Mouse (Mus musculus) neural tube, postnatal 0 days (tissue): ENCODE data around the gene Prg2. TPM values are rescaled to one million over a fixed set of nuclear protein-coding genes. Genes with fewer than 3 reads are reported as not detected.

Experiments used
- polyA plus RNA-seq: library from polyadenylated mRNA; unstranded; fragments of >200 nt; fragmentation: Nextera tagmentation; extraction: Ambion mirVana; gene quantifications from 2 replicates; pipeline ENCODE4 v1.2.1, GENCODE M21; 2015

Prg2 gene
- not detected in 2 replicates for polyA plus RNA-seq

GRCm38 (mm10) chr2:84980188-84980587 is at the start of gene Prg2:
Gene Prg2 (plus strand): TSS chr2:84980461.

GRCm38 (mm10) chr2:84936474-84937429 is 43.5 kb upstream of the Prg2 start, which contains the start of gene Slc43a3:
Gene Slc43a3 (plus strand): TSS chr2:84936579.

GRCm38 (mm10) chr2:84987930-84988329 is 7.7 kb downstream of the Prg2 start, which contains the start of gene Prg3:
Gene Prg3 (plus strand): TSS chr2:84988215.

Other genes starting within 250 kb of the Prg2 start
- 10.1 and 12.0 TPM in 2 replicates for gene Ypel4, start 246.4 kb upstream of the Prg2 start, polyA plus RNA-seq
- 5.2 and 5.3 TPM in 2 replicates for gene Gm19426, start 236.8 kb upstream of the Prg2 start, polyA plus RNA-seq
- gene Serping1, start 205.0 kb upstream of the Prg2 start, polyA plus RNA-seq = 41.5 and 57.2 TPM in 2 replicates
- 17.3 and 18.4 TPM in 2 replicates for gene Ube2l6, start 181.6 kb upstream of the Prg2 start, polyA plus RNA-seq
- 0.14 TPM in 1 of 2 replicates, not detected in the other for gene Smtnl1, start 157.8 kb upstream of the Prg2 start, polyA plus RNA-seq
- 98.0 and 101 TPM in 2 replicates for gene Timm10, start 153.5 kb upstream of the Prg2 start, polyA plus RNA-seq
- gene Slc43a1, start 141.6 kb upstream of the Prg2 start, polyA plus RNA-seq = 0.75 and 1.2 TPM in 2 replicates
- gene Rtn4rl2, start 93.8 kb upstream of the Prg2 start, polyA plus RNA-seq = 2.7 and 3.7 TPM in 2 replicates
- 4.3 and 4.5 TPM in 2 replicates for gene Slc43a3, start 43.9 kb upstream of the Prg2 start, polyA plus RNA-seq
- gene Prg3, start 7.8 kb downstream of the Prg2 start, polyA plus RNA-seq = not detected in 2 replicates
- 104 and 116 TPM in 2 replicates for gene Ssrp1, start 56.8 kb downstream of the Prg2 start, polyA plus RNA-seq
- gene P2rx3, start 57.0 kb downstream of the Prg2 start, polyA plus RNA-seq = 0.70 and 6.1 TPM in 2 replicates
- 11.8 and 16.7 TPM in 2 replicates for gene Tnks1bp1, start 67.6 kb downstream of the Prg2 start, polyA plus RNA-seq
- 27.7 and 30.9 TPM in 2 replicates for gene Aplnr, start 155.8 kb downstream of the Prg2 start, polyA plus RNA-seq
- 14.3 and 16.2 TPM in 2 replicates for gene Lrrc55, start 216.7 kb downstream of the Prg2 start, polyA plus RNA-seq